Mouse (Mus musculus) retina, embryonic 14.5 days (tissue): Measurements from ENCODE around the gene Csnk1e.
A peak's percentile ranks its signal among the peaks of the same experiment; 100 is the strongest.

Experiments
- DNase-seq: peaks from one replicate; pipeline ENCODE4 v3.0.0-alpha.2; 2015; ENCODE audit warnings: low spot score

The Csnk1e gene

DNA sequence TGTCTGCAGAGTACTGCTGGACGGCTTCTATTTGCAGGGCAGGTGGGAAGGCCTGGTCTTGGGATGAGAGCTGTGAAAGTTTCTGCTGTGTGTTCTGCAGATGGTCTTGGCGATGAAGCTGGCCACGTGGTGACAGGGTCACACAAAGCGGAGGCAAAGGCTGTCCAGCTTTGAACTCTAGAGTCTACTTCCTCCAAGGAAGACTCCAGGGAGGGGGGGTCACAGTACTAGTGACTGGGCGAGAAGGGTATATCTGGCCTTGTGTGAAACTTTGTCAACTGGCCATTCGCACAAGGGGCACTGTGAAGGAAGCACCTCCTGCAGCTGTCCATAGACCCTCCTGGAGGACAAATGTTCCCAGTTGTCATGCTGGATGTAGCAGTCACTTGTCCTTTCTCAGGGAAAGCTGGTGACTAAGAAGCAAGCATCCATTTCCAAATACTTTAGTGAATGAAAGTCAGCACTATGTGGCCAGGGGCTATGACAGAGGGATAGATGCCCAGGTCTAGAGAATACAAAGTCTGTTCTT is 32.6 kb downstream of the Csnk1e start:
- no peak for DNase-seq

GRCm38 (mm10) chr15:79418677-79419076 is 36.7 kb downstream of the Csnk1e start:
- no peak for DNase-seq

DNA sequence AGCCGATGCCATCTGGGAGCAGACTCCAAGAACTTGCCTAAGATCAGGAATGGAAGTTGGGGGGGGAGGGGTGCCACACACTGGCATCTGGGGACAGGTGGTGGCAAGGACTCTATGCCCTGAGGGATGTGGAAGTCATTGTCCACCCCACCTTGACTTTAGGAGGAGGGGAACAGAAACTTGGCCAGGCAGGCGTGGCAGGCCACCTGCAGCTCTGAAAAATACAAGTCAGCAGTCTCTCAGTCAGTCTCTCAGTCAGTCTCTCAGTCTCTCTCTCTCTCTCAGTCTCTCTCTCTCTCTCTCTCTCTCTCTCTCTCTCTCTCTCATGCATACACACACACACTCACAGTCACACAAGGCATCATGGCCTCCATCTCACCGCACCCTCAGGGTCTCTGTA is 37.1 kb downstream of the Csnk1e start:
- DNase-seq, result no peak

GRCm38 (mm10) chr15:79417379-79417778 is 38.0 kb downstream of the Csnk1e start:
- DNase-seq, result no peak

- DNase-seq, result no peak
Observed at GRCm38 (mm10) chr15:79416460-79417085, 38.8 kb downstream of the Csnk1e start.

DNA sequence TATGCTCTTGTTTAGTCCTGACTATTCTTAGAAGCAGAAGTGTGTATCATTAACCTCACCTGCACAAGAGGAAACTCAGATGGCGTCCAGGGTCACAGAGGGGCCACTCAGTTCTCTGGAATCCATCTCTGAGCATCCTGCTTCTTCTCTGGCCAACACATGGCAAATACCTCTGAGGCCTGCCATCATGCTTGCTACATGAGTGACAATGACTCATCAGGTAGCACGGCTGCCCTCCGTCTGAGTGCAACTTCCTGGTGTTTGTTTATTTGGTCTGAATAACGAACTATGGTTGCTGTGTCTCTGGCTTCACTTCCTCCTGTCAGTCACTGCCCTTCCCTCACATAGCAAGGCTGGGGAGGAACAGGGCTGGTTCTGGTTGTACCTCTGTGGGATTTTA is 40.9 kb downstream of the Csnk1e start:
- DNase-seq, result no peak

GRCm38 (mm10) chr15:79413802-79414201 is 41.6 kb downstream of the Csnk1e start:
- no peak for DNase-seq

DNA sequence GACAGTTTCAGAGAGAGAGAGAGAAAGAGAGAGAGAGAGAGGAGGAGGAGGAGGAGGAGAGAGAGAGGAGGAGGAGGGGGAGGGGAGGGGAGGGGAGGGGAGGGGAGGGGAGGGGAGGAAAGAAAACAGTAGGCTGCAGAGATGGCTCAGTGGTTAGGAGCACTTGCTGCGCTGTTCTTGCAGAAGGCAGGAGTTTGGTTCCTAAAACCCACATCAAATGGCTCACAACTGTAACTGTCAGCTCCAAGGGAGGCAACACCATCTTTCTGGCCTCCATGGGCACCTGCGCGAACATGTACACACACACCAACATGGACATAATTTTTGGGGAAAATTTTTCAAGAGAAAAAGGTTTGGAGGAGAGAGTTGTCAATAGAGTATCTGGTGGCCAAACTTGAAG is 42.2 kb downstream of the Csnk1e start:
- DNase-seq, result no peak

DNA sequence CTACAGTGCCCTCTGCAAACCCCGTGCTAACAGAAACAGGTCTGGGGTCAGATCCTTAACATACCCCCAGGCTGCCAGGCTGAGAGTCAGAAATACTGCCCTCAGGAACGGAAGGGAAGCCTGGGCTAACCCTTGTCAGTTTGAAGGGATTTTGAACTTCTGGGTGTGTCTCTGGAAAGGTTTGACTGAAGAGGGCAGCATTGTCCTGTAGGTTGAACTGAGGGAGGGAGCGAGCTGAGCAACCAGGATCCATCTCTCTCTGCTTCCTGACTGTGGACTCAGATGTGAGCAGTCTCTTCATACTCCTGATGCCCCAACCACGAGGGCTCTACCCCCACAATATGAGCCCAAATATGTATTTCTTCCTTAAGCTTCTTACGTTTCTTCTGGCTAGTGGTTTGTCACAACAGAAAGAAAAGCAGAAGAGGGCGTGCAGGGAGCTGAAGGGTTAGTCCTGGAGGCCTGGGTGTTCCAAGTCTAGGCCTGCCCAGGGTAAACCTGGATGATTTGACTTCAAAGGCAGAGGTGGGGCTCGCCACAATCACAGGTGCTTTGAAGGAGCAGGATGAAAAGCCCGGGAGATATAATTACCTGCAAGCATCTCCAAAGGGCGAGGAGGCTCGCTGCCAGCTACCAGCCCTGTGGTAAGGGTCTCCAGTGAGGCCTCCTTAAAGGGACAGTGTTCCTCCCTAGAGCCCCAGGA is 43.9 kb downstream of the Csnk1e start:
- no peak for DNase-seq

GRCm38 (mm10) chr15:79409077-79409573 is 46.2 kb downstream of the Csnk1e start:
- DNase-seq, result no peak

DNA sequence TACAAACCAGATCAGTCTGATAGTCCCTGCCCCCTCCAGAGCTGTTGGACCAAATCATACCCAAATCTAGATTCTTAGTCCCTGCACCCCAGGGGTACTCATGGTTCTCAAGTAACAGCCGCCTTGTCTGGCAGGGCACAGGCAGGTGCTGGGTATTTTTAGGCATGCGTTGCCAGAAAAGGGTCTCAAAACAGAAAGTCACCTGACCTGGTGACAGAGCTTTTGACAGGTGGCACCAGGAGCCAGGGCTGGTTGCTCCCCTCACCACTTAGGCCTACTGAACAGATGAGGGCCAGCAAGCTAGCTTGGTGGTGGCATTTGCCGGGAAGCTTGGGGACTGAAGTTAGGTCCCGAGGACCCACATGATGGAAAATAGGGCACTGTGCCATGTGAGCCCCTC is 48.8 kb downstream of the Csnk1e start:
- no peak for DNase-seq

DNA sequence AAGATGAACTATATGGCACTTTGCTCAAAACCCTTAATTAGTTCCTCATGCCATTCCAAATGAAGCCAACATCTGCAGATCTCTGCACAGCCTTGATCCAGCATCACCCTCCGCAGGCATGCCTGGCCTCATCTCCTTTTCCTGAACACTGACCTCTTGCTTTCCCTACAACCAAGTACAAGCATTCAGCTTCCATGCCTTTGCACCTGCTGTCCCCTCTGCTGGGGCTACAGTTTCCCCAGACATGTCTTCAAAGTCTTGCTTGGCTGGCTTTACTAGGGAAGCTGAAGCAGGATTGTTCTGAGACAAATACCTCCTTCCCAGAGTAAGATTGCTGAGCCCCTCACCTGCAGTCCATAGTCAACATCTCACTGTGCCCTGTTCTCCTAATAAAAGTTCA is 51.1 kb downstream of the Csnk1e start:
- DNase-seq, result no peak

- DNase-seq, result no peak
Observed at GRCm38 (mm10) chr15:79403763-79404210, 51.6 kb downstream of the Csnk1e start.

DNA sequence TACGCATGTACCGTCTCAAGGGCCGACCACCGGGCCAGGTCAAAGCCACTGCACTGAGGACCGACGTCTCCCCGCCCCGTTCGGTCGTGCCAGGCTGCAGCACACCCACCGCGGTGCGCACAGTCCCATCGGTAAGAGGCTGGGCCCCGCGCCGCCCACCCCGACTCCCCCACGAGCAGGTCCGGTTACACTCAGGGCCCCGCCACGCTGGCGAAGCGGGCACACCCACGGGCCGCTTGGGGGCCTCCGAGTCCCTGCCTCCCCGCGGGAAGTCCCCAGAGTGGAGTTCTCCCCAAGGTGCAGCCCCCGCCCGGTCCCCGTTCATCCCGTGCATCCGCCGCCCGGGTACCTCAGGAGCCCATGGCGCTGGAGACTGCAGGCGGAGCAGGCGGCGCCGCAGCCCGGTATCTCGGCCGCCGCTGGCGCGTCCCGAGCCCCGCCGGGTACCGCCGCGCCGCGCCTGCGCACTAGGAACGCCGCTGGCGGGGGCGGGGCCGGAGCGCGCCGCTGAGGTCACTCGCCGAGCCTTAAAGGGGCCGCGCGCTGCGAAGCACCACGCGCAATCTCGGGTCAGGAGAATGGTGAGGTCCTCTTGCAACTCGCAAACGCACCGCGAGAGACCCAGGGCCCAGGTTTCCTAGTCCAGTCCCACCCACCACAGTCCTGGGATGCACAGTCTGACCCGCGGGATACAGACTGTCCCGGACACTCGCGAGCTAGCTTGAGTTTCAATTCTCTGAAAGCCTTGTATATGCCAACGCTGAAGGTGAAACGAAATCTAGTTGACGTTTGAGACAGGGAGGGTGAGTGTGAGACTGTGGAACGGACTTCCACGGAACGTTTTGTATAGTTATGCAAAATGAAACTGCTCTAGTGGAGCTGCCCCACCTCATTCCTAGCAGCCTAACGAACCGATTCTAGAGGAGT is 52.3 kb downstream of the Csnk1e start, which contains the start of gene Tmem184b:
Gene Tmem184b (minus strand): TSS at position 734 of the 927 bp plus-strand sequence.
- DNase-seq, result peak; percentile 90

DNA sequence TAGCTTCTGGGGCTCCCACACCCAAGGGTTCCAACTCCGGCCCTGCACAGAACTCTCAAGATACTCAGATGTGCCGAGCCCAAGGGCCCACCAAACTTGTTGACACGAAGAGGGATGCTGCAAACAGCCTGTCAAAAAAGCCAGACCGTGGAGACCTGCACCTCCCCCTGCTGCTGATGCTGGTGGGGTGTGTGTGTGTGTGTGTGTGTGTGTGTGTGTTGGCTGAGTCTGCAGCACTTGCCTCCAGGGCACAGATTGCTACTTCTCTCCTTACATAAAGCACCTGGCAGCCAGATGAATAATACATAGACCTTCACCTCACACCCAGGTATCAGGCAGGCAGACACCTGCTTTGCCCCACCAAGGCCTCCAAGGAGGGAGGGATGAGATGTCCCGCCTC is 53.2 kb downstream of the Csnk1e start:
- DNase-seq, result no peak

GRCm38 (mm10) chr15:79400975-79401365 is 54.4 kb downstream of the Csnk1e start:
- DNase-seq, result no peak

DNA sequence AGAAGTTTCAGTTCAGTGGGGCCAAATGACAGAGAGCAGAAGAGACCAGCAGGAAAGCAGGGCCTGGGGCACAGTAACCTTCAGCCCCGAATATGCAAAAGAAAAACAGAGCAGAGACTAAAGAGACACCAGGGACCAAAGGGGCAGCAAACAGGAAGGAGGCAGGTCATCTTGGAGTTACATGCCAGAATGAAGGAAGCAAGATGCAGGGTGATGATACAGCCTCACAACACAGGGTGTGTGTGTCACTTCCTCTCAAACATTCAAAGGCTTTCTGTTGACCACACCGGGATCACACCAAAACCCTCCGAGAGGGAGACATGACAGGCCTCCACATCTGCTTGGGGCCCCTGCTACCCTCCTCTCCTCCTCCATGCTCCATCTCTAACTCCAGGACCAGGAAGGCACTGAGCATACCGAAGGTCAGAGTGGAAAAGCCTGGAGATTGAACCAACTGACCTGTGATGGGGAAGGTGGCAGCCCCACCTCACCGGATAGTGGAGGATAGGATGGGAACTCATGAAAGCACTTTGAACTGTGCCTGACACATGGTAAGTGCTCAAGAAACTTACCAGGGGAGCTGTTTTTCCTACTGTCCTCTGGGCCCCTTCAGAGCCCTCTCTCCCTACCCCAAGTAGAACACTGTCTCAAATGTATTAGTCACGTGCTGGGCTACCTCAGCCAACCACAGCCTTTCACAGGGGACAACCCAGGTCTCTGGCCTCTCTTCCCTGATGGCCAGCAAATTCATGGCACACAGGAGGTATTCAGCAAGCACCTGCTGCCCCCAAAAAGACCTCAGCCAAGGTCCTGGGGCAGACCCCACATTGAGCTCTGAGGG is 55.0 kb downstream of the Csnk1e start:
- no peak for DNase-seq

GRCm38 (mm10) chr15:79399231-79400052 is 55.9 kb downstream of the Csnk1e start:
- no peak for DNase-seq

GRCm38 (mm10) chr15:79396736-79397135 is 58.6 kb downstream of the Csnk1e start:
- no peak for DNase-seq

DNA sequence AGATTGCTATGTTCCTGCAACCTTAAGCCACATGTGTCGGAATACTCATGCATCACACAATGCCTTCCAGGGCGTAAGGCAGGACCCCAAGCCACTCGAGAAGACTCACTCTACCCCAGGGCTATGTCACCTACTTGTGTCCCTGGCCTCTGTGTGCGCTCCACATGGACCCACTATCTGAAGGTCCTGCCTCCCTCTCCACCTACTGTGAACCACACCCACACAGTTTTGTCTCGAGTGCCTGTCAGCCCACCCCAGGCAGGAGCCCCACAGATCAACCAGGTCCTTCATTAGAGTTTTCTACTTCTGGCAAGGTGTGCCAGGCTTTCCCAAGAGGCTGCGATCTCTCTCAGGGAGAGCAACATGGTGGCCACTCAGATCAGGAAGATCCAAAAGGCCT is 60.1 kb downstream of the Csnk1e start:
- no peak for DNase-seq
